In the genomic region with DNA sequence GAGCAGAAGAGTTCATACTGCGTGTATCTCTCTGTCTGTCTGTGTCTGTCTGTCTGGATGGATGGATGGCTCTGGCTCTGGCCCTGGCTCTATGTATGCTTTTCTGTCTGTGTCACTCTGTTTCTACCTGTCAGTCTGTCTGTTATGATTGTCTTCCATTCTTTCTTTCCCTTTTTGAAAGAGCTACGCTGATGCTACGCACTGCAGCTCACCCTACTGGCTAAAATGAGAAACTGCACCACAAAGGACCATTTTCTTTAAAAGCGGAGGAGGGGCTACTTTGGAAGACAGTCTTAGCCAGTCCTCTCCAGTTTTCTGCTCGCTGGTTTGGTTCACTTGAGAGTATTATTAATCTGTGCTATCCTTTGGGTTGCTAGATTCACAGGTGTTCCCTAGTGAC, we compare ENCODE assay signal across 9 mouse cellular contexts.
DNase-seq lines count a peak whose midpoint lies in the region; ATAC-seq and TF ChIP-seq lines count a peak whose summit lies in the region.
"Had no signal": no experiment of that assay in that cellular context is flagged by ENCODE, and none has a peak within 500 bp of the region (broad histone marks: within the 10 kb centered on the region; RNA-seq: fewer than 3 reads in every experiment).

No protein-coding gene starts in this region.

- no peak overlapping the region for H3K9ac ChIP-seq in hindbrain, embryonic 15.5 days
- no peak overlapping the region for H3K9ac ChIP-seq in stomach, postnatal 0 days (ENCODE audit: low read length)
- H3K9ac ChIP-seq: lung, embryonic 15.5 days had no signal

- H3K9me3 ChIP-seq in E14TG2a.4 (ENCODE audit: low read length) = 0 out of 2 replicates have a peak, but pooled peaks cover 4% of the 10 kb centered on the region
- no peaks in the 10 kb centered on the region for H3K9me3 ChIP-seq in hindbrain, embryonic 15.5 days
- no peaks in the 10 kb centered on the region for H3K9me3 ChIP-seq in stomach, postnatal 0 days (ENCODE audit: control insufficient read depth, low read length)
- H3K9me3 ChIP-seq: lung, embryonic 15.5 days had no signal

- H3K4me2 ChIP-seq in hindbrain, embryonic 15.5 days = no peak overlapping the region
- H3K4me2 ChIP-seq in stomach, postnatal 0 days (replicated peaks; ENCODE audit: low read depth) = no peak overlapping the region
- H3K4me2 ChIP-seq: lung, embryonic 15.5 days had no signal

- no peak for ATAC-seq in hindbrain, embryonic 15.5 days (ENCODE audit: low FRiP score, low read depth)
- no peak for ATAC-seq in stomach, postnatal 0 days (ENCODE audit: low FRiP score, low TSS enrichment)

- 22% methylated on average over 5 of the region's 5 CpGs for WGBS in hindbrain, embryonic 15.5 days
- WGBS in stomach, postnatal 0 days = 20% methylated on average over 5 of the region's 5 CpGs

- H3K27me3 ChIP-seq in E14TG2a.4 (ENCODE audit: insufficient read depth, low read length) = 0 out of 2 replicates have a peak, but pooled peaks cover 3% of the 10 kb centered on the region
- no peaks in the 10 kb centered on the region for H3K27me3 ChIP-seq in hindbrain, embryonic 15.5 days
- H3K27me3 ChIP-seq in stomach, postnatal 0 days (ENCODE audit: control insufficient read depth, insufficient read depth, low read length) = no peaks in the 10 kb centered on the region

- no peak for TF ChIP-seq EP300 in stomach, postnatal 0 days (optimal IDR thresholded peaks at IDR 0.05)

- TF ChIP-seq CTCF in left cerebral cortex, adult 2 months (IDR thresholded peaks at IDR 0.05) = peak; percentile 86
- peak; percentile 91 for TF ChIP-seq CTCF in E14TG2a.4 (conservative IDR thresholded peaks at IDR 0.05; ENCODE audit: low read length)
- peak; percentile 93 for TF ChIP-seq CTCF in stomach, postnatal 0 days (IDR thresholded peaks at IDR 0.05; ENCODE audit: low read depth)

- H3K27ac ChIP-seq in left cerebral cortex, adult 2 months = no peak overlapping the region
- H3K27ac ChIP-seq in hindbrain, embryonic 15.5 days (replicated peaks) = peak overlapping the region; percentile 17; the same call in 1 of the 2 replicates
- no peak overlapping the region for H3K27ac ChIP-seq in stomach, postnatal 0 days (replicated peaks)
- H3K27ac ChIP-seq: lung, embryonic 15.5 days had no signal

- H3K4me1 ChIP-seq in E14TG2a.4 (replicated peaks; ENCODE audit: low read depth, low read length) = no peaks in the 10 kb centered on the region
- H3K4me1 ChIP-seq in hindbrain, embryonic 15.5 days (replicated peaks) = 0 out of 2 replicates have a peak, but pooled peaks cover 3% of the 10 kb centered on the region
- H3K4me1 ChIP-seq in stomach, postnatal 0 days (replicated peaks; ENCODE audit: control insufficient read depth, insufficient read depth) = no peaks in the 10 kb centered on the region

- H3K4me3 ChIP-seq in left cerebral cortex, adult 2 months = no peak overlapping the region
- no peak overlapping the region for H3K4me3 ChIP-seq in E14TG2a.4 (replicated peaks; ENCODE audit: low read length)
- no peak overlapping the region for H3K4me3 ChIP-seq in hindbrain, embryonic 15.5 days
- H3K4me3 ChIP-seq in stomach, postnatal 0 days (ENCODE audit: low read depth, low read length) = no peak overlapping the region
- H3K4me3 ChIP-seq: lung, embryonic 15.5 days had no signal

- DNase-seq in left cerebral cortex, adult 2 months (ENCODE audit: extremely low spot score in 1 of 2, low spot score in 2 of 2) = peak; percentile 13 to 18
- DNase-seq in left cerebral cortex, adult 11 months (ENCODE audit: low spot score) = no peak
- DNase-seq in adipocyte (ENCODE audit: low spot score) = peak; percentile 64
- DNase-seq in lung, adult 18-20 months = peak; percentile 9 to 31
- DNase-seq in stomach, postnatal 0 days (ENCODE audit: low spot score) = no peak
- no peak for DNase-seq in frontal cortex, postnatal 25 days (ENCODE audit: low spot score in 2 of 2)

- no peaks in the 10 kb centered on the region for H3K36me3 ChIP-seq in E14TG2a.4 (ENCODE audit: insufficient read depth, low read length)
- no peaks in the 10 kb centered on the region for H3K36me3 ChIP-seq in hindbrain, embryonic 15.5 days
- H3K36me3 ChIP-seq in stomach, postnatal 0 days (ENCODE audit: control insufficient read depth, insufficient read depth, low read length) = no peaks in the 10 kb centered on the region
- H3K36me3 ChIP-seq: lung, embryonic 15.5 days had no signal

- intact Hi-C loops in left cerebral cortex, adult 2 months (cut with DNase I) = loop anchor here (1.0 to 5.0 kb wide), 3 partner anchors 98 to 259 kb away; no protein-coding TSS in a partner anchor

Comparison
In these comparisons a context has a peak if more than half of its experiments do, and no peak if none do; other contexts are left out.
1. DNase-seq: peak in left cerebral cortex, adult 2 months (2 of 2), adipocyte (single experiment) and lung, adult 18-20 months (2 of 2); none in left cerebral cortex, adult 11 months (single experiment), stomach, postnatal 0 days (single experiment) and frontal cortex, postnatal 25 days (0 of 2).
2. Peak in every context shown above with its lines, with median percentiles within 50 percentile points of each other: CTCF ChIP-seq.